Mouse (Mus musculus): ENCODE measurements at regions not wholly inside any gene's neighbourhood (a gene's known extent, or its start where the extent isn't known, plus 50 kb on each side); places are given as distances from the start of the nearest gene placed in this dataset.

GRCm38 (mm10) chr2:8379590-8379989, 870.2 kb upstream of the Celf2 start:
- no peak overlapping the region for H3K4me3 ChIP-seq (ENCODE audit: low read depth, low read length)
- ATAC-seq (ENCODE audit: low read depth): no peak
- no peaks in the 10 kb centered on the region for H3K36me3 ChIP-seq (ENCODE audit: control insufficient read depth, insufficient read depth, low read length)
- no peak for DNase-seq (ENCODE audit: low spot score)
- no peak overlapping the region for H3K27ac ChIP-seq (replicated peaks; ENCODE audit: low read depth, low read length)
- H3K4me2 ChIP-seq (ENCODE audit: low read depth, low read length): no peak overlapping the region
- H3K27me3 ChIP-seq (replicated peaks; ENCODE audit: control insufficient read depth, insufficient read depth, low read length): no peaks in the 10 kb centered on the region
- no peak overlapping the region for H3K9ac ChIP-seq (ENCODE audit: low read depth, low read length)
- H3K4me1 ChIP-seq (ENCODE audit: control insufficient read depth, insufficient read depth, low read length): no peaks in the 10 kb centered on the region
- H3K9me3 ChIP-seq (ENCODE audit: control insufficient read depth, low read length): no peaks in the 10 kb centered on the region
- WGBS: 84% methylated on average over 3 of the region's 3 CpGs

DNA sequence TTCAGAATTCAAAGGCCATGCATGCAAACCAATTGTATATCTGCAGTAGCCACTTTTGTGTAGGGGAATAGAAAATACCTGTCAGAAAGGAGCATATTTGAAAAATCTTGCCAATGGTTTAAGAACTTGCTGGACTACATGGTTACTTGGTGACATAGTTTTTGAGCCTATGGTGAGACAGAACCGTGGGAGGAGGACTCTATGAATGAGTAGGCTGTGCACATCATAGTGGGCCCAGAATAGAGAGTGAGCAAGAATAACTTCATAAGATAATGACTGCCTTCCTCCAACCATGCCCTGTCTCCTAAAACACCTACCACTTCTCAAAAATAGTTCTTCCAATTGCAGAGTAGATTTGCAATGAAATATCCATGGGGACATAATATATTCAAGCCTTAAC, 838.5 kb upstream of the Celf2 start:
- no peaks in the 10 kb centered on the region for H3K36me3 ChIP-seq (ENCODE audit: control insufficient read depth, insufficient read depth, low read length)
- WGBS: 71% methylated on average over 1 of the region's 1 CpGs
- H3K4me1 ChIP-seq (ENCODE audit: control insufficient read depth, insufficient read depth, low read length): no peaks in the 10 kb centered on the region
- no peak overlapping the region for H3K9ac ChIP-seq (ENCODE audit: low read depth, low read length)
- H3K4me2 ChIP-seq (ENCODE audit: low read depth, low read length): no peak overlapping the region
- H3K9me3 ChIP-seq (ENCODE audit: control insufficient read depth, low read length): no peaks in the 10 kb centered on the region
- no peak for DNase-seq (ENCODE audit: low spot score)
- ATAC-seq (ENCODE audit: low read depth): no peak
- no peak overlapping the region for H3K27ac ChIP-seq (replicated peaks; ENCODE audit: low read depth, low read length)
- no peaks in the 10 kb centered on the region for H3K27me3 ChIP-seq (replicated peaks; ENCODE audit: control insufficient read depth, insufficient read depth, low read length)
- H3K4me3 ChIP-seq (ENCODE audit: low read depth, low read length): no peak overlapping the region

DNA sequence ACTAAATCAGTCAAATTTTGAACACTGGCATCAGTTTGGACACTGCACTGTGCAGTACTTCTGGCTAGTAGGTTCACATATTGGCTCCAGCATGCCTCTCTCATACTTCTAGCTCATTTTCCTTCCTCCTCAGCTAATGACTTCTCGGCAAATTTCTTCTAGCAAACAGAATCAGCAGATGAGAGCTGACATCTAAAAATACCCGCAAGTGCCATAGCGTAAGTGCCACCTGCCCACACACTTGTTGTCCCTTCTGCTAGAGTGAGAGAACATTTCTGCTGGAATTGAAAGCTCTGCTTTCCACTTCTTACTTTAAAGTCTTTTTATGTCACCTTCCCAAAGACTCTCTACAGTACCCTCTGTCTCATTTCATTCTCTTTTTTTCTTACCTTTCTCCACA, 835.4 kb upstream of the Celf2 start:
- Histone ChIP-seq H3K27ac (replicated peaks; ENCODE audit: low read depth, low read length) (no peak overlapping the region), H3K9ac (ENCODE audit: low read depth, low read length) (no peak overlapping the region), H3K9me3 (ENCODE audit: control insufficient read depth, low read length) (no peaks in the 10 kb centered on the region), H3K36me3 (ENCODE audit: control insufficient read depth, insufficient read depth, low read length) (no peaks in the 10 kb centered on the region), H3K4me3 (ENCODE audit: low read depth, low read length) (no peak overlapping the region), H3K4me1 (ENCODE audit: control insufficient read depth, insufficient read depth, low read length) (no peaks in the 10 kb centered on the region), H3K4me2 (ENCODE audit: low read depth, low read length) (no peak overlapping the region), H3K27me3 (replicated peaks; ENCODE audit: control insufficient read depth, insufficient read depth, low read length) (no peaks in the 10 kb centered on the region)
- ATAC-seq (ENCODE audit: low read depth) (no peak), DNase-seq (ENCODE audit: low spot score) (no peak)
- WGBS: 93% methylated on average over 3 of the region's 3 CpGs

GRCm38 (mm10) chr2:8338271-8338670, 828.9 kb upstream of the Celf2 start:
- WGBS: 60% methylated on average over 7 of the region's 7 CpGs
- no peak overlapping the region for H3K27ac ChIP-seq (replicated peaks; ENCODE audit: low read depth, low read length)
- H3K4me2 ChIP-seq (ENCODE audit: low read depth, low read length): no peak overlapping the region
- ATAC-seq (ENCODE audit: low read depth) (no peak), DNase-seq (ENCODE audit: low spot score) (peak; percentile 1)
- H3K9me3 ChIP-seq (ENCODE audit: control insufficient read depth, low read length): no peaks in the 10 kb centered on the region
- H3K9ac ChIP-seq (ENCODE audit: low read depth, low read length): no peak overlapping the region
- H3K36me3 ChIP-seq (ENCODE audit: control insufficient read depth, insufficient read depth, low read length): no peaks in the 10 kb centered on the region
- no peaks in the 10 kb centered on the region for H3K27me3 ChIP-seq (replicated peaks; ENCODE audit: control insufficient read depth, insufficient read depth, low read length)
- no peak overlapping the region for H3K4me3 ChIP-seq (ENCODE audit: low read depth, low read length)
- no peaks in the 10 kb centered on the region for H3K4me1 ChIP-seq (ENCODE audit: control insufficient read depth, insufficient read depth, low read length)

GRCm38 (mm10) chr2:8296001-8296400, 786.6 kb upstream of the Celf2 start:
- H3K4me2 ChIP-seq (ENCODE audit: low read depth, low read length): no peak overlapping the region
- ATAC-seq (ENCODE audit: low read depth): no peak
- no peaks in the 10 kb centered on the region for H3K36me3 ChIP-seq (ENCODE audit: control insufficient read depth, insufficient read depth, low read length)
- H3K4me3 ChIP-seq (ENCODE audit: low read depth, low read length): no peak overlapping the region
- no peaks in the 10 kb centered on the region for H3K9me3 ChIP-seq (ENCODE audit: control insufficient read depth, low read length)
- H3K27me3 ChIP-seq (replicated peaks; ENCODE audit: control insufficient read depth, insufficient read depth, low read length): no peaks in the 10 kb centered on the region
- 63% methylated on average over 2 of the region's 2 CpGs for WGBS
- DNase-seq (ENCODE audit: low spot score): no peak
- no peaks in the 10 kb centered on the region for H3K4me1 ChIP-seq (ENCODE audit: control insufficient read depth, insufficient read depth, low read length)
- H3K9ac ChIP-seq (ENCODE audit: low read depth, low read length): no peak overlapping the region
- no peak overlapping the region for H3K27ac ChIP-seq (replicated peaks; ENCODE audit: low read depth, low read length)

GRCm38 (mm10) chr2:8291357-8291756, 782.0 kb upstream of the Celf2 start:
- Histone ChIP-seq H3K9me3 (ENCODE audit: control insufficient read depth, low read length) (no peaks in the 10 kb centered on the region), H3K27me3 (replicated peaks; ENCODE audit: control insufficient read depth, insufficient read depth, low read length) (no peaks in the 10 kb centered on the region), H3K4me2 (ENCODE audit: low read depth, low read length) (no peak overlapping the region), H3K4me1 (ENCODE audit: control insufficient read depth, insufficient read depth, low read length) (no peaks in the 10 kb centered on the region), H3K9ac (ENCODE audit: low read depth, low read length) (no peak overlapping the region), H3K4me3 (ENCODE audit: low read depth, low read length) (no peak overlapping the region), H3K36me3 (ENCODE audit: control insufficient read depth, insufficient read depth, low read length) (no peaks in the 10 kb centered on the region), H3K27ac (replicated peaks; ENCODE audit: low read depth, low read length) (no peak overlapping the region)
- WGBS: 89% methylated on average over 4 of the region's 4 CpGs
- ATAC-seq (ENCODE audit: low read depth) (no peak), DNase-seq (ENCODE audit: low spot score) (no peak)

DNA sequence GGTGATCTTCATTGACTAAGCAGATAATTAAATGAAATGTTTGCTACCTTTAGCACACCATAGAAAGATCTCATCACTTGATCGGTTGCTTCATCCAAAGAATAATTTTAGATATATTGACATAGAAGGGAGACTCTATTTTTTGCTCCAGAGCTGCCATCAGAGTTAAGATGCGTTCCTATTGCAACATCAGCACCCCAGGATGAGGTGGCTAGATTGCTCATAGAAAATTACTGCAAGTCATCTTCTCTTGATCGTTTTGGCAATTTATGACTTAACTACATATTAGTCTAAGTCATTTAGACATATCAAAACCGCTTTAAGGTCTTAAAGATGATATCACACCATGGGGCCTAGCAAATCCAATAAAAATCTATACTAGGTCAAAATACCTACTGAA, 778.0 kb upstream of the Celf2 start:
- no peaks in the 10 kb centered on the region for H3K9me3 ChIP-seq (ENCODE audit: control insufficient read depth, low read length)
- no peak for ATAC-seq (ENCODE audit: low read depth)
- 85% methylated on average over 4 of the region's 4 CpGs for WGBS

GRCm38 (mm10) chr2:8276127-8276773, 766.9 kb upstream of the Celf2 start:
- 89% methylated on average over 1 of the region's 1 CpGs for WGBS
- H3K4me1 ChIP-seq (ENCODE audit: control insufficient read depth, insufficient read depth, low read length): no peaks in the 10 kb centered on the region
- no peak overlapping the region for H3K4me3 ChIP-seq (ENCODE audit: low read depth, low read length)
- no peak for DNase-seq (ENCODE audit: low spot score)
- no peaks in the 10 kb centered on the region for H3K36me3 ChIP-seq (ENCODE audit: control insufficient read depth, insufficient read depth, low read length)
- H3K27ac ChIP-seq (replicated peaks; ENCODE audit: low read depth, low read length): no peak overlapping the region
- no peak overlapping the region for H3K4me2 ChIP-seq (ENCODE audit: low read depth, low read length)
- H3K9ac ChIP-seq (ENCODE audit: low read depth, low read length): no peak overlapping the region
- H3K9me3 ChIP-seq (ENCODE audit: control insufficient read depth, low read length): no peaks in the 10 kb centered on the region
- no peak for ATAC-seq (ENCODE audit: low read depth)
- H3K27me3 ChIP-seq (replicated peaks; ENCODE audit: control insufficient read depth, insufficient read depth, low read length): no peaks in the 10 kb centered on the region

More for the DNA sequence above, 778.0 kb upstream of the Celf2 start:
- Histone ChIP-seq H3K27ac (replicated peaks; ENCODE audit: low read depth, low read length) (no peak overlapping the region), H3K4me1 (ENCODE audit: control insufficient read depth, insufficient read depth, low read length) (no peaks in the 10 kb centered on the region), H3K36me3 (ENCODE audit: control insufficient read depth, insufficient read depth, low read length) (no peaks in the 10 kb centered on the region), H3K27me3 (replicated peaks; ENCODE audit: control insufficient read depth, insufficient read depth, low read length) (no peaks in the 10 kb centered on the region), H3K4me3 (ENCODE audit: low read depth, low read length) (no peak overlapping the region), H3K9ac (ENCODE audit: low read depth, low read length) (no peak overlapping the region), H3K4me2 (ENCODE audit: low read depth, low read length) (no peak overlapping the region)
- no peak for DNase-seq (ENCODE audit: low spot score)
